Mouse (Mus musculus) embryonic facial prominence, embryonic 14.5 days (tissue): ENCODE data around the gene Zfp287. TPM values are rescaled to one million over a fixed set of nuclear protein-coding genes. Genes with fewer than 3 reads are reported as not detected.
A peak's percentile ranks its signal among the peaks of the same experiment; 100 is the strongest.

ENCODE experiments used
- ATAC-seq: fragments of 200-750 bp; cut with Nextera tagmentation; 2 replicates; pipeline ENCODE4 v1.8.0; 2017; ENCODE audit warnings: low read depth, moderate number of reproducible peaks, moderate TSS enrichment
- DNase-seq: peaks from one replicate; pipeline ENCODE4 v3.0.0-alpha.2; 2015; ENCODE audit warnings: low spot score
- H3K27ac ChIP-seq: fragments of 300-500 bp; sonication (generic); replicated peaks from 2 replicates; pipeline ENCODE4 v1.5.1; 2014; ENCODE audit warnings: low read depth, mild to moderate bottlenecking, low read length, moderate library complexity
- H3K27me3 ChIP-seq: fragments of 300-500 bp; sonication (generic); replicated peaks from 2 replicates; pipeline ENCODE4 v1.6.1; 2014; ENCODE audit warnings: low read length; ENCODE audit not compliant: control insufficient read depth, insufficient read depth
- H3K36me3 ChIP-seq: fragments of 300-500 bp; sonication (generic); 2 replicates; pipeline ENCODE4 v1.6.1; 2014; ENCODE audit warnings: low read length, mixed read lengths; ENCODE audit not compliant: control insufficient read depth, insufficient read depth
- H3K4me1 ChIP-seq: fragments of 300-500 bp; sonication (generic); 2 replicates; pipeline ENCODE4 v1.6.1; 2014; ENCODE audit warnings: antibody characterized with exemption, low read length; ENCODE audit not compliant: control insufficient read depth, insufficient read depth
- H3K4me2 ChIP-seq: fragments of 300-500 bp; sonication (generic); 2 replicates; pipeline ENCODE4 v1.6.1; 2014; ENCODE audit warnings: low read depth, mild to moderate bottlenecking, low read length, moderate library complexity, mixed read lengths
- H3K4me3 ChIP-seq: fragments of 300-500 bp; sonication (generic); 2 replicates; pipeline ENCODE4 v1.5.1; 2014; ENCODE audit warnings: low read depth, mild to moderate bottlenecking, low read length
- H3K9ac ChIP-seq: fragments of 300-500 bp; sonication (generic); 2 replicates; pipeline ENCODE4 v1.6.1; 2014; ENCODE audit warnings: low read depth, mild to moderate bottlenecking, low read length, moderate library complexity, mixed read lengths
- H3K9me3 ChIP-seq: fragments of 300-500 bp; sonication (generic); 2 replicates; pipeline ENCODE4 v1.6.1; 2016; ENCODE audit warnings: low read length; ENCODE audit not compliant: control insufficient read depth
- WGBS: fragments of 180-500 bp; shearing (Covaris S2); extraction: QIAGEN DNeasy Blood & Tissue Kit; methylation state at CpG from one replicate; pipeline ENCODE4 v1.1.7; 2014; 5-methylcytosine and 5-hydroxymethylcytosine counted together
- polyA plus RNA-seq: library from polyadenylated mRNA; unstranded; fragments of >200 nt; fragmentation: Nextera tagmentation; extraction: Ambion mirVana; gene quantifications from 2 replicates; pipeline ENCODE4 v1.2.1, GENCODE M21; 2014

The Zfp287 gene
- polyA plus RNA-seq: 7.7 and 7.8 TPM in 2 replicates

DNA sequence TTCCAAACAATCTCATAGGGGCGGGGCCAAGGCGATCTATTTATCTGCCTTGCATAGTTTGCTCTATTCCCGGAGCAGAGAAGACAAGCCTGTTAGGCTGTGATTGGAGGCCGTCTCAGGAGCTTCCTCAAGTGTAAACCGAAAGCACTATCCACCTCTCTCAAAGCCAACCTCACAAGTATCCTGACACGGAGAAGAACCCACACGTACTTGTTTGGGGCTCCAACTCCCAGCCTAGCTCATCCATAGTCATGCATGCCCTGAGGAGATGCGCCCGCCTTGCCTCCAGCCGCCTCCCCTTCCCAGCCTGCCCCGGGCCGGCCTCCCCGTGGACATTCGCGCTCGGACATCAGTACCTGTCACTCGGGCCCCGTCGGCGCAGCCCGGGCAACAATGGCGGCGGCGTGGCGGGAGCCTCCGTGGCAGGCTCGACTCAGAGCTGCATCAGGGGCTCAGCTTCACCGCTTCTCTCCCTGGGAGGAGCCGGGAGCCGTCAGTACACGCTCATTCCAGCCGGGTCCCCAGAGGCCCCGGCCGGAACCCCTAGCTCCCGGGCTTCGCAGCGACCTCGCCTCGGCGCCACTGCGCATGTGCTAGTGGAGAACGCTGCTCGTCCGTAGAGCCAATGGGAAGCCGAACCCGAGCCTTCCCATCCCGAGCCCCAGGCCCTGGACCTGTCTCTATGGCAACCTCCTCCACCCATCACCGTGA lies at the start of gene Zfp287:
Zfp287 (minus strand) TSS at position 595 of the 711 bp plus-strand sequence.
- H3K4me1 ChIP-seq: peaks cover 8% of the 10 kb centered on the region
- H3K36me3 ChIP-seq: peaks cover 18% of the 10 kb centered on the region
- under 1% methylated on average over 40 of the region's 48 CpGs for WGBS
- DNase-seq (peak; percentile 96), ATAC-seq (peak; percentile 99)
- peak within 1 kb of the TSS; percentile 82 for H3K4me3 ChIP-seq
- no peaks in the 10 kb centered on the region for H3K9me3 ChIP-seq
- H3K4me2 ChIP-seq: peak within 1 kb of the TSS; percentile 61
- H3K27ac ChIP-seq: no peak within 1 kb of the TSS; the same call in 1 of the 2 replicates
- no peaks in the 10 kb centered on the region for H3K27me3 ChIP-seq
- H3K9ac ChIP-seq: peak within 1 kb of the TSS; percentile 81

DNA sequence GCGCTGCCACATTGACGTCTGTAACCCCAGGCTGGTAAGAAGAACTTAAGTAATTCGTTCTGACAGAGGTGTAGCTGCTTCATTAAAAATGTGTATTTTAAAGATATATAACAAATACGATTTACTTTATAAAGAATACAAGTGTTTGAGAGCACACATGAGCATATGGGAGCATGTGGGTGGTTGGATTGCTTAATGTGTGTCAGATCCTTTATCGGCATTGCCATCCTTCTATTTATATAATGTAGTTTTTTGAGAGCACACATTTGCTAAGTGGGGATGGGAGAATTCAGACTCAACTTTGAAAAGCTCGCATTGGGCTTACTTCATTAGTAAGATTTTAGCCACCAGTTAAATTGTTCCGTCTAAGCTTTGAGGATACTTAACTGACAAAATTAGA lies 44.8 kb upstream of the Zfp287 start:
- Histone ChIP-seq H3K27me3 (no peaks in the 10 kb centered on the region), H3K4me1 (no peaks in the 10 kb centered on the region), H3K9ac (no peak overlapping the region), H3K4me3 (no peak overlapping the region), H3K9me3 (peaks cover 79% of the 10 kb centered on the region), H3K36me3 (peaks cover 60% of the 10 kb centered on the region), H3K4me2 (no peak overlapping the region), H3K27ac (no peak overlapping the region)
- ATAC-seq (no peak), DNase-seq (no peak)
- WGBS: 96% methylated on average over 7 of the region's 7 CpGs

- ATAC-seq: no peak
- 68% methylated on average over 9 of the region's 9 CpGs for WGBS
Measured at GRCm38 (mm10) chr11:62760755-62761457, 29.2 kb upstream of the Zfp287 start.

DNA sequence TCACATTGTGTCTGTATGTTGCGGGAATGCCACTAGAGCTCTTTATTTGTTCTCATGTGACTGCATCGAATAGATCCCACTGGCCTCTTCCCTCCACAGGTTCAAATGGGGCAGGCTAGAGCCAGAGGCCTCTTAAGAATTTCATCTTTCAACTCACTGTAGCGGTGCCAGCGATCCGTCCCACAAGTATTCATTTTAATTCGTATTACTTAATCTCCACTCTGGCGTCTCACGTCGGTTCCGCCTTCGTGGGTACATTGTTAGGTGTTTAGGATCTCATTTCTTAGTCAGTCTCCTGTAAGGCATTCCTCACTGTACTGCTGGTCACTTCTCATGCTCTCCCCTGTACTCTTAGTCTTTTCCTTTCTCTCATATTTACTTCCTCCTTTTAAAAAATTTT lies 26.8 kb upstream of the Zfp287 start:
- Histone ChIP-seq H3K27ac (no peak overlapping the region), H3K4me1 (0 out of 2 replicates have a peak, but pooled peaks cover 6% of the 10 kb centered on the region), H3K36me3 (no peaks in the 10 kb centered on the region), H3K27me3 (no peaks in the 10 kb centered on the region; the same call in 1 of the 2 replicates), H3K4me3 (no peak overlapping the region), H3K9ac (no peak overlapping the region), H3K4me2 (no peak overlapping the region), H3K9me3 (no peaks in the 10 kb centered on the region)
- WGBS: 83% methylated on average over 11 of the region's 11 CpGs
- ATAC-seq (no peak), DNase-seq (no peak)

More at GRCm38 (mm10) chr11:62760755-62761457, 29.2 kb upstream of the Zfp287 start:
- Histone ChIP-seq H3K36me3 (no peaks in the 10 kb centered on the region), H3K4me1 (0 out of 2 replicates have a peak, but pooled peaks cover 6% of the 10 kb centered on the region), H3K9ac (no peak overlapping the region), H3K27ac (no peak overlapping the region), H3K9me3 (no peaks in the 10 kb centered on the region), H3K4me3 (no peak overlapping the region), H3K27me3 (no peaks in the 10 kb centered on the region; the same call in 1 of the 2 replicates), H3K4me2 (no peak overlapping the region)
- DNase-seq: no peak

DNA sequence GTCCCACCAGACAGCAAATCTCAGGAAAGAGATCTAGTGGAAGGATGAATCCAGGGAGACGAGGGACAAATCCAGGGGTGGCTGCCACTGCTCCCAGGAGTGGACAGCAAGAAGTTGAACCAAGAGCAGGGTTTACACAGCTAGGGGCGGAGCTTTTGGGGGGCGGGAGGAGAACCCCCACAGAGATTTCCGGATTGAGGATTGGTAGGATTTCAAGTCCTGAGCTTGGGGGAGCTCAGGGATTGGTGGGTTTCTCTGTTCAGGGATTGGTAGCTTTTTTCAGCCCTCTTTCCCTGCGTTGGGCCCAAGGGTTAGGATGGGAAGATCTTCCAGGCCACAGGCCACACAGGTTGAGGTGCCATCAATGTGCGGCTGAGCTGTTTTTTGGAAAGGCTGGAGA lies 26.2 kb upstream of the Zfp287 start:
- Histone ChIP-seq H3K9me3 (no peaks in the 10 kb centered on the region), H3K4me2 (no peak overlapping the region), H3K36me3 (no peaks in the 10 kb centered on the region), H3K4me1 (0 out of 2 replicates have a peak, but pooled peaks cover 6% of the 10 kb centered on the region), H3K27me3 (no peaks in the 10 kb centered on the region; the same call in 1 of the 2 replicates), H3K27ac (no peak overlapping the region), H3K9ac (no peak overlapping the region), H3K4me3 (no peak overlapping the region)
- 81% methylated on average over 6 of the region's 6 CpGs for WGBS
- DNase-seq: no peak
- ATAC-seq: no peak

- Histone ChIP-seq H3K9me3 (no peaks in the 10 kb centered on the region), H3K4me1 (0 out of 2 replicates have a peak, but pooled peaks cover 6% of the 10 kb centered on the region), H3K9ac (peak overlapping the region; percentile 51), H3K27me3 (no peaks in the 10 kb centered on the region; the same call in 1 of the 2 replicates), H3K4me3 (peak overlapping the region; percentile 31), H3K27ac (no peak overlapping the region), H3K36me3 (no peaks in the 10 kb centered on the region), H3K4me2 (peak overlapping the region; percentile 51)
- ATAC-seq (peak; percentile 15; the same call in 1 of the 2 replicates), DNase-seq (no peak)
- WGBS: 4% methylated on average over 7 of the region's 7 CpGs
Measured at GRCm38 (mm10) chr11:62757143-62757507, 25.4 kb upstream of the Zfp287 start.

- peak; percentile 100 for ATAC-seq
- Histone ChIP-seq H3K9ac (peak overlapping the region; percentile 51), H3K4me3 (peak overlapping the region; percentile 31), H3K4me1 (0 out of 2 replicates have a peak, but pooled peaks cover 6% of the 10 kb centered on the region), H3K27me3 (no peaks in the 10 kb centered on the region; the same call in 1 of the 2 replicates), H3K9me3 (no peaks in the 10 kb centered on the region), H3K4me2 (peak overlapping the region; percentile 51), H3K36me3 (no peaks in the 10 kb centered on the region), H3K27ac (no peak overlapping the region)
- DNase-seq: peak; percentile 97
- WGBS: 6% methylated on average over 33 of the region's 36 CpGs
Measured at GRCm38 (mm10) chr11:62756456-62757142, 24.9 kb upstream of the Zfp287 start.

- no peaks in the 10 kb centered on the region for H3K9me3 ChIP-seq
- 0 out of 2 replicates have a peak, but pooled peaks cover 6% of the 10 kb centered on the region for H3K4me1 ChIP-seq
- ATAC-seq (no peak), DNase-seq (no peak)
- H3K9ac ChIP-seq: no peak within 1 kb of the TSS
- WGBS: 81% methylated on average over 8 of the region's 8 CpGs
- no peaks in the 10 kb centered on the region; the same call in 1 of the 2 replicates for H3K27me3 ChIP-seq
- H3K36me3 ChIP-seq: no peaks in the 10 kb centered on the region
- no peak within 1 kb of the TSS for H3K4me3 ChIP-seq
- no peak within 1 kb of the TSS for H3K4me2 ChIP-seq
- no peak within 1 kb of the TSS for H3K27ac ChIP-seq
Measured at GRCm38 (mm10) chr11:62752780-62753179, 21.1 kb upstream of the Zfp287 start, which contains the start of gene Gm10428. Gene Gm10428 (plus strand): TSS chr11:62753100.
